Mouse (Mus musculus): ENCODE measurements around the gene Txndc12.

The Txndc12 gene

DNA sequence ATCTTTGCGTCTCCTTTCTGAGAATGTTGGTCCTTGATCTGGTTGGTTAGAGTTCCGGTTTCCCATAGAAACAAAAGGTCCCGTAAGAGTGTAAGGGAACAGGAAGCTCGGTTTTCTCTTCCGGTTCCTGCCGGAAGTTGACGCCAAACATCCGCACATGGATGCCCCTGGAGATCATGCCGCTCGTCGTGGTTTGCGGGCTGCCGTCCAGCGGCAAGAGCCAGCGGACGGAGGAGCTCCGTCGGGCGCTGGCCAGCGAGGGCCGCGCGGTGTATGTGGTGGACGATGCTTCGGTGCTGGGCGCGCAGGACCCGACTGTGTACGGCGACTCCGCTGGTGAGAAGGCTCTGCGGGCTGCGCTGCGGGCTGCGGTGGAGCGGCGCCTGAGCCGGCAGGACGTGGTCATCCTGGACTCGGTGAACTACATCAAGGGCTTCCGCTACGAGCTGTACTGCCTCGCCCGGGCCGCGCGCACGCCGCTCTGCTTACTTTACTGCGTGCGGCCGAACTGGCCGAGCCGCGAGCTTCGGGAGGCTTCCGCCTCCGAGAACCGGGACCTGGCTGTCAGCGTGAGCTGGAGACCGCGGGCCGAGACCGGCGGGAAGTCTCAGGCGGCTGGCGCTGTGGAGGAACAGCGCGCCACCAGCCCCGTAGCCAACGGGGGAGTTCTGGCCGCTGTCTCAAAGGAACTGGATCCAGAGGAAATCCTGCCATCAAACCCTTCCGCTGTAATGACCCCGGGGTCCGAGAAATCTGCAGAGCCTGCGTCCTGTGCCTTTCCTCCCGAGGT is 13.5 kb downstream of the Txndc12 start, which contains the start of gene Kti12:
TSS of gene Kti12 (plus strand) at position 71 of the 790 bp plus-strand sequence.
- DNase-seq = peak; percentile 90

DNA sequence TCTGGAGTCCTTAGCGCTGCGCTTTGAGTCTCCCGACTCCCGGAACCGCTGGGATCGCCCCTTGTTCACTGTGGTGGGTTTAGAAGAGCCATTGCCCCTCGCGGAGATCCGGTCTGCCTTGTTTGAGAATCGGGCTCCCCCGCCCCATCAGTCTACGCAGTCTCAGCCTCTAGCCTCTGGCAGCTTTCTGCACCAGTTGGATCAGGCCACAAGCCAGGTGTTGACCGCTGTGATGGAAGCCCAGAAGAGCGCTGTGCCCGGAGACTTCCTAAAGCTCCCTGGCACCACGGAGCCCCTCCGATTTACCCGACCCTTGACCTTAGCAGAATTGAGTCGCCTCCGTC is 14.1 kb downstream of the Txndc12 start, which contains the start of gene A730015C16Rik:
TSS of gene A730015C16Rik (minus strand) at position 115 of the 344 bp plus-strand sequence.
- peak; percentile 6 for DNase-seq

DNA sequence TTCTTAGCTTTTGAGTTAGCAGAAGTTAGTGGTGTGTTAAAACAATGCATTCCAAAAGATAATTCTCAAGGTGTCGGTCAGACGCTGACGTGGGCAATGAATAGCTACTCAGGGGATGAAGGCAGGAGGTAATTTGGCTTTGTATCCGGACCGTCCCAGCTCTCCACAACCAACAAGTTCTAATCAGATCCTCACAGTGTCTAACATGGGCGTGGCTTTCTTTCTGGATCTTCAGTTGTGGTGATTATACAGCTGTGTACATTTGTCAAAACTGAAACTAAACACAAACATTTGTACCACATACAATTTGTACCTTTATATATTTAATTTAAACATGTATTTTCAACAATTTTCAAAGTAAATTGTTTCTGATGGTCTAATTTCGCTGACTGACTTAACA is 32.4 kb downstream of the Txndc12 start:
- DNase-seq = no peak

DNA sequence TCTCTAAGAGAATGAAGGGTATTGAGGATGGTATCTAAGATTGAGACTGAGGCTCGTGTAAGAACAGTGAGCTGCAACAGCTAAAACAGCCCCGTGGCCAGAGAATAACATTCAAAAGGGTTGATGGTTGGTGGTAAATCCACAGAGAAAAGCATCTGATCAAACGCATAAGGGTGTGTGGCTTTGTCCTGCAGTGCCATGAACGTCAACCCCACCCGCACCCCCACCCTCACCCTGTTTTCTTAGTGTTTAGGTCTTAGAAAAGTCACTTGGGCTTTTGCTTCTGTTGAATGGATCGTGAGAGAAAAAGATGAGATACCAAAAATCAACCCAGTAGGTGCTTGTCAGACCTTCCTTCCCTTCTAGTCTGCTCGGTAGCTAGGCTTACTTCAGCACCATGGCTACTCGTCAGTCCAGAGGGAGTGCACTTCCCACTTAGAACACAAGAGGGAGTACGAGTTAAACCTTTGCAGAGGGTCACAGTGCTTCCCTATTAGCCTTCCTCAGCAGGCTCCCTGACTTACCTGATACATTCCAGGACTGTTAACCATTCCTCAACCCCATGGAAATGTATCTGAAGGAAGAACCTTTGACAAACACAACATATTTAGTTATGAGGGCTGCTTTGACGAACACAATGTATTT is 35.5 kb downstream of the Txndc12 start:
- DNase-seq = peak; percentile 96

DNA sequence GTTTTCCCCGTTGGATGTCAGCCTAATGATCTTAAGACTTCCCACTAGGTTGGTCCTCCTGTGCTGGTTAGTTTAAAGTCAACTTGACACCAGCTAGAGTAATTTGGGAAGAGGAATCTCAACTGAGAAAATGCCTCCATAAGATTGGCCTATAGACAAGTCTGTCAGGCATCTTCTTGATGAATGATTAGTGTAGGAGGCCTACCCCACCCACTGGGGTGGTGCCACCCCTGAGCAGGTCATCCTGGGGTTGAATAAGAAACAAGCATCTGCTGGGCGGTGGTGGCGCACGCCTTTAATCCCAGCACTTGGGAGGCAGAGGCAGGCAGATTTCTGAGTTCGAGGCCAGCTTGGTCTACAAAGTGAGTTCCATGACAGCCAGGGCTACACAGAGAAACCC is 39.3 kb downstream of the Txndc12 start:
- no peak for DNase-seq

DNA sequence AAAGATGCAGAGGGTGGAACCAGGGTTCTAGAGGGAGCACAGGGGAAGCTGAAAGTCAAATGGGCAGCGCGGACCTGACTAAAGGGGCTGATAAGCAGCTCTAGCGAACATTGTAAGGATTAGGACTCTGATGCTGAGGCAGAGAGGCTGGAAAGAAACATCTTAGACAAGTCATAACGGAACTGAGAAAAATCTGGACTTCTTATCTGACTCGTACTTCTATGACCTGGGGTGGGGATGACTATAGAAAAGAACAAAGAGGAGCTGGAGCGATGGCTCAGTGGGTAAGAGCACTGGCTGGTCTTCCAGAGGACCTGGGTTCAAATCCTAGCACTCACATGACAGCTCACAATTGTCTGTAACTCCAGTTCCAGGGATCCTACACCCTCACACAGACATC is 43.5 kb downstream of the Txndc12 start:
- no peak for DNase-seq

DNA sequence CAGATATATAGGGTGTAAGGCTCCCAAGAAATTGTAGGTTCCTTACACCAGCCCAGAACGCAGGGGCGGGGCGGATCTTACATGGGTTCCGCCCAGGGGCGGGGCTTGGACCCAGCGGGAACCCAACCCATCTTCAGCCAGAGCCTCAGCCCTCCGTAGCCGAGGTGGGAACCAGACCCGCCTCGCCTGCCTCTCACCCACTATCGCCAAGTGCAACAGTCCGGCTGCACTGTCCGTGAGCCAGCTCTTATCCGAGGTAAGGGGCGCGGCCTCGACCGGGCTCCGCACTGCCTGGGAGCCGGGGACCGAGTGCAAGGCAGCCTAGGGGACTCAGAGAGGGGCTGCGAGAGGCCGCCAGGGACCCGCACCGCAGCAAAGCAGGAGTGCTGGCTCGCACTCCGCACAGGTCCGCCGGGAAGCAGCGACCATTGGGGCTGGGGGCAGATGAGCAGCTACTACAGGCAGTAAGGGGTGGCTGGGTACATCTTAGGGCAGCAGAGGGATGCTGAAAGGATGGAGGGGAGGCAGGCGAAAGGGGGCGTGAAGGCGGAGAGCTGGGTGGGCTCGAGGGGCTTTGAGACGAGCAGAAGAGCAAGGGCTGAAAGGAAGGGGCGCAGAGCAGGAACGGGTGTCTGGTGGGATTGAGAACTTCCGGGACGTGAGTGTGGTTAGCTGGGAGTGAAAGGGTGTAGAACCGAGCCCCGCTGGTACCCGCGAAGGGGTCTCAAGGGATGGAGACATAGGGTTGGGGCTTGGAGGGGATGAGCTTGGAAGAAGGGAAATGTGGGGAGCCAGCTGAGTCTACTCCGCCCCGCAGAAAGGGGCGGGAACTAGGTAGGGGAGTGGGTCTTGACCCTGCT is 44.8 kb downstream of the Txndc12 start, which contains the start of gene Rab3b:
TSS of gene Rab3b (plus strand) at position 101 of the 860 bp plus-strand sequence.
- peak; percentile 71 for DNase-seq

DNA sequence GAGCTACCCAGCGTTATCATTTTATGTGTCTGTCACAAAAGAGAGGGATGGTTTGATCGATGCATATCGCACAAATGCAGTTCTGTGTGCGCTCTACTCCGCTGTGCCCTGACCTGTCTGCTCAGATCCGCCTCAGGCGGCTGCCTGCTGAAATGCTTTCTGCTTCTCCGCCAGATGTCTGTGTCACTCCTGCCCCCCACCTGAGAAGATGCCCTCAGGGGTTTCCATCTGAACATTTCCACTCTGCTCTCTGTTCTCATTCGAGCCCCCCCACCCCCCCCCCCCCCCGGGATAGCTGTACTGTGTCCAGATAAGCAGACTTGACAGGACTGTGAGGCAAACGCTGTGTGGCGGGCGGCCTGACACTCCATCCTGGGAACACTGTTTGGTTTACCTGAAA is 49.4 kb downstream of the Txndc12 start:
- no peak for DNase-seq

DNA sequence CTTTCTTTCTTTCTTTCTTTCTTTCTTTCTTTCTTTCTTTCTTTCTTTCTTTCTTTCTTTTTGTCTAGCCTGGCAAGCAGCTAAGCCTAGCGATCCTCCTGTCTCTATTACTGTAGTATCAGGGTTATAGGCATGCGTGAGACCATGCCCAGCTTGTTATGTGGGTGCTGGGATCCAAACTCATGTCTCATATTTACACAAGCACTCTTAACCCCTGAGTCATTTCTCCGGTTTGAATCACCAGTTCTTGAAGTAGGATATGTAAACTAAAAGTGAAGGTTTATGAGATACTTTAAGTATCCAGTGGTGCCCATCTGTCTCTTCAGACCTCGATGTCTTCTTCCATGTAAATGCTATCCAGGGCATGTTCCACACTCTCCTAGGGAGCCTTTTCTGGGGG is 53.1 kb downstream of the Txndc12 start:
- no peak for DNase-seq

DNA sequence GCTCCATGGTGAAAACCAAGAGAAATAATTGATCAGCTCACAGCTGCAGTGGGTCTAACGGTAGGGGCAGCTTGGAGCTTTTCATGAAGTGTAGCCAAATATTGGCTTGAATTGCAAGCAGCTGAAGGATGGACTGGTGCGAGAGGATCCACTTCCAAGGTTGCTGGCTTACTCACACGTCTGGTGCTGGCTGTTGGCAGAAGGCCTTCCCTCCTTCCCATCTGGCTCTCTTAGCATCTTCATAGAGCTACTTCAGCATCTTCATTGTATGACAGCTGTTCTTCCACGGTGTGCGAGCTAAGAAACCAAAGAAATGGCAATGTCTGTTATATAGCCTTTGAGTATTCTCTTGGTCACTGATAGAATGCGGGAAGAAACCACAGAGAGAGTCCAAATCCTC is 56.5 kb downstream of the Txndc12 start:
- DNase-seq = no peak

DNA sequence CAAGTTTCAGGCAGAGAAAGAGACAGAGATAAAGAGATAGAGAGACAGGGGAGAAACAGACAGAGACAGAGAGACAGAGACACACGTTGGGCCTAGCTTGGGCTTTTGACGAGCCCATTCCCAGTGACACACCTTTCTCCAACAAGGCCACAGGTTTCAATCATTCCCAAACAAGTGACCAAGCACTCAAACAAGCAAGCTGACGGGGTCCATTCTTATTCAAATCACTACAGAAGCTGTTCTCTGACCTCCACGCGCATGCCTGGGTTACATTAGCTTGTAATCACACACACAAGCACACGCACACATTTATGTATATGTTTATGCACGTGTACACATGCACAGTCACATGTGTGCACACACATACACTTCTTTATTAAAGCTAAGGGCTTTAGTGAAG is 66.0 kb downstream of the Txndc12 start:
- no peak for DNase-seq

DNA sequence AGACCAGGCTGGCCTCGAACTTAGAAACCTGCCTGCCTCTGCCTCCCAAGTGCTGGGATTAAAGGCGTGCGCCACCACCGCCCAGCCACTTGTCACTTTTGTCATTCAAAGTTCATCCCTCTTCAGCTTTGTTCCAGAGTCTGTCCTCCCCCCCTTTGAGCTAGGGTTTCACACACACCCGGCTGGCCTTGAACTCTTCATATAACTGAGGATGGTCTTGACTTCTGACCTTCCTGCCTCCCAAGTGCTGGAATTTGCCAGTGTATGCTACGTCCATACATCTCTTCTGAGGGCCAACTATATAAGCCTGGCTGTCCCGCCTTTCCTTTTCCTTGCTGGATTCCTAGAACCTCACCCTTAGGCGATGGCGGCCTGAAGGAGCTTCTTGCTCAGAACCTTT is 68.5 kb downstream of the Txndc12 start:
- no peak for DNase-seq

DNA sequence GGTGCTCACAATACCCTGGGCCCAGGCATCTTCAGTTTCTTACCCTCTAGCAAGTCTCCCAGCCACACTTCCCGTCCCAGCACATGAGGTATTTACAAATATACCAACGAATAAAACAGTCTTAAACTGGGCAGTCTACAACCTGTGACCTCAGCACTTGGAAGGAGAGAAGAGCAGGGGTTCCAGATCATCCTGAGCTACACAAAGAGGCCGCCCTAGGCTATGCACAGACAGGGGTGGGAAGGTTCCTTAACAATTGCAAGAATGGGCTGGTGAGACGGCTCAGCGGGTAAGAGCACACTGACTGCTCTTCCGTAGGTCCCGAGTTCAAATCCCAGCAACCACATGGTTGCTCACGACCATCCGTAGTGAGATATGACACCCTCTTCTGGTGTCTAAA is 68.9 kb downstream of the Txndc12 start:
- no peak for DNase-seq

DNA sequence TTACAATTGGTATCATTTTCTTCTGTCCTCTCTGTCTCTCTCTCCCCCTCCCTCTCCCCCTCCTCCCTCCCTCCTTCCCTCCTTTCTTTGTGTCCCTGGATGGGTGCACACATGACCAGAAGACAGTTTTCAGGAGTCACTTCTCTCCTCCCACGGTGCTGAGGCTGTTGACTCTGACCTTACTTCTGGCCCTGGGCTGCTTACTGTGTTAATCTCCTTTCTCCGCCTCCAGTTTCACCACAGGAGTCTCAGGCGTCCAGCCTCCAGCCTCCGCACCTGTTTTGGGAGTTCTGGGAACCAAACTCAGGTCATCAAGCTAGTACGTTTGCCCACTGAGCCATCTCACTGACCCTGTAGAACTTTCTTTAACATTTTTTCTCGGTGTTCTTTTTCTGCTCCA is 69.7 kb downstream of the Txndc12 start:
- no peak for DNase-seq

DNA sequence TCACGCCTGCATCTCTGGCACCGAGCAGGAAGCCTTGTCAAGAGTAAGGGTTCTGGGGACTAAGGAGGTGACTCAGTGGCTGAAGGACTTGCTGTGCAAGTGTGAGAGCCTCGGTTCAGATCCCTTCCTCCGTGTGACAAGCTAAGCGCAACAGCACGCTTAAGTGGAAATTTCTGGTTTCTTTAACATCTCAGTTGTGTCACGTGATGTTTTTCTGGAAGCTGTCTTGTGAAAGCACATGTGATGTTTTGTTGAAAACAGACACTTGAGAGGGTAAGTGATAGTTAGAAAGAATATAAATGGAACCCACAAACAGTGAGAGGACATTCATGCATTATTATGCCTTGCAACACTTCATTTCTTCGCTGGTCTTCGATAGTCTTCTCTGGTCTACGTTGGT is 70.4 kb downstream of the Txndc12 start:
- no peak for DNase-seq

DNA sequence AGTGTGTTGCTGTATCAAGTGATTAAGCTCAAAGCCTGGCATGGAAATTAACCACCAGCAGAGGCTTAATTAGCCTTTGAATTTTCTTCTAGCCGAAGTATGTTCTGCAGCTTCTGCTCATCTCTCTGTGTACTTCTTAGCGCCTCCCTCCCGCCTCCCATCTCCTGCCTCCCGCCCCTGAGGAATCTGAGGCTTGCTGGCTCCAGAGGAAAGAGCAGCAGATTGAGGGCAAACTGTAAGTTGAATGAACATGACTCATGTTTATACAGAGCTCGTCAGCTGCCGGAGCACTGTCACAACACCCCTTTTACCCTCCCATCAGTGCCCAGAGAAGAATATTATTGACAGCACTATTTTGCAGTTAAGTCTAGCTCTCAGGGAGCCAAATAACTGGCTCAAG is 71.5 kb downstream of the Txndc12 start:
- no peak for DNase-seq

DNA sequence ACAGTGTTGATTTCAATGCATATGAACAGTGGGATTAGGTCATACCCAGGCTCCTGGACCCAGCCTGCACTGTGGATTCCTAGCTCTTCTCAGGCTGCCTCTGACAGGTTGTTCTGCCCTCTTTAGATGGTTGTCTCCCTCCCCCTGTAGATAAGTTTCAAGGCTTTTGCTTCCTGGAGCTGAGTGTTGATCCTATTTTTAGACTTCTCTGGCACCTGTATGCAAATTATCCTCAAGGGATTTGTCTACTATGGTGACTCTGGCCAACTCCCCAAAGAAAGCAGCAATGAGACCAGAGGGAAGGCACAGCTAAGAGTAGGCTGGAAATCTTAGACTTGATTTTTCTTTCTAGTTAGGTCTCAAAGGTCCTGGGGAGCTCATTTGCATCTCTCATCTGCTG is 73.1 kb downstream of the Txndc12 start:
- DNase-seq = peak; percentile 3

DNA sequence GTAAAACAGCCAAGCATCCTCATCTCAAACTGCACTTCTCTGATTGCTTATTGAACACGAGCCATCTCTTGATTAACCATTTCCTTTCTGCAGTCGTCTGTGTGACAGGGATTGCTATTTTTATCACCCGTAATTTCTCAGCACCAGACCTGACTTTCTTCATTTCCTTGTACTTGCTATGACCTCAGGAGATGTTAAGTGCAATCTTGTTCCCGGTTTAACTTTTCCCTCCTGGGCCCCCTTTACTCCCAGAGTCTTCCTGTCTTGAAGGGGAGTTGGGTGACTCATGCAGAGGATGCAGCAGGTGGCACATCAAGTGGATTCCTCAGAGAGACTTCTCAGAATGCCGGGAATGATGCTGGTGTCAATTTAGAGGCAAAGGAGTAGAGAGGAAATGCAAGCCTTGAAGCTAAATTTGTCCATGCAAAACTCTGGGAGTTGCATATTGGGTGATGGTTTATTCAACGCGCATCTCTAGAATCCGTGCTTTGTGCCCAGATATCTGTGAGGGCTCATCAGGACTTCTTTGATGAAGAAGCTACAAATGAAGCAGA is 75.5 kb downstream of the Txndc12 start:
- no peak for DNase-seq

All from lung, postnatal 36 days (tissue).